Mouse (Mus musculus) ovary, postnatal 14 days (tissue): ENCODE measurements at regions not wholly inside any gene's neighbourhood (a gene's known extent, or its start where the extent isn't known, plus 50 kb on each side); places are given as distances from the start of the nearest gene placed in this dataset.
"Not testable (repeated sequence)": the region's sequence is repeated elsewhere in the genome, so short reads cannot be mapped to it uniquely, and the experiment has no call there.

ENCODE experiments used
- DNase-seq: peaks from one replicate; pipeline ENCODE4 v3.0.0; 2022; ENCODE audit warnings: low spot score

DNA sequence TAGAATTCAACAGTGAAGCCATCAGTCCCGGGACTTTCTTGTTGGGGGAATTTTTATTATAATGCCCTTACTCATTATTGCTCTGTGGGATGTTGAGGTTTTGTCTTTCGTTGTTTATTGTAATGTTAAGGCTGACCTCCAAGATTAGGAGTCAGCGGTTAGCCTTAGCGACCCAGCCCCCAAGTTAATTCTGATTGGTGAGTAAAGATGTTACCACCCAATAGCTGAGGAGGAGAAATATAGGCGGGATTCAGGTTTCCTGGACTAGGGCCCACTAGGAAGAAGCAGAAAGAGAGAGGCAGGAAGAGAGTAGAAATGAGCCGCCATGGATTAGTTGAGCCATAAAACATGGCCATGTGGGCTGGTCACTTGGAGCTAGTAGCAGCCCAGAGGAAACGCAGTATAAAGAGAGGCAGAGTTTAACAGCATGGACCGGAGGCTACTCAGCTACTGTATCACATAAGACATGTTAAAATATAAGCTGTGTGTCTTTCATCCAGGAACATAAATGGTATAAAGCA, 302.1 kb upstream of the Ercc4 start:
- DNase-seq, result no peak

- DNase-seq, result no peak
Observed at GRCm38 (mm10) chr16:12811088-12811487, 298.4 kb upstream of the Ercc4 start.

GRCm38 (mm10) chr16:12824646-12825045, 284.8 kb upstream of the Ercc4 start:
- no peak for DNase-seq

DNA sequence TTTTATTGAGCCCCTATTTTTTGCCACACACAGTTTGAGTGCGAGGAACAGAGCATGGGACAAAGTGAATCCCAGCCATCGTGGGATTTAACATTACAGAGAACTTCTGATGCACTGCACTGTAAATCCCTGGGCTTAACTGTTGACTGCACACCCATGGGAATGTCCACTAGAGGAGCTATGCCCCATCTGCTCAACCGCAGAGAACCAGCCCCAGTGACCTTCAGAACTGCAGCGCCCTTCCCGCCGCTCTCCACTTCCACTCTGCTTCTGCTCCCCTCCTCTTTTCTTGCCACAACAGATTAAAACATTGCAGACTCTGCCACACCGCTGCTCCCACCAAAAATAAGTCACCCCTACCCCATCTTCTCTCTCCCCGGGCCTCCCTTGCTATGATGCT, 283.3 kb upstream of the Ercc4 start:
- no peak for DNase-seq

- DNase-seq, result not testable (repeated sequence)
Observed at GRCm38 (mm10) chr16:12831308-12831707, 278.2 kb upstream of the Ercc4 start.

DNA sequence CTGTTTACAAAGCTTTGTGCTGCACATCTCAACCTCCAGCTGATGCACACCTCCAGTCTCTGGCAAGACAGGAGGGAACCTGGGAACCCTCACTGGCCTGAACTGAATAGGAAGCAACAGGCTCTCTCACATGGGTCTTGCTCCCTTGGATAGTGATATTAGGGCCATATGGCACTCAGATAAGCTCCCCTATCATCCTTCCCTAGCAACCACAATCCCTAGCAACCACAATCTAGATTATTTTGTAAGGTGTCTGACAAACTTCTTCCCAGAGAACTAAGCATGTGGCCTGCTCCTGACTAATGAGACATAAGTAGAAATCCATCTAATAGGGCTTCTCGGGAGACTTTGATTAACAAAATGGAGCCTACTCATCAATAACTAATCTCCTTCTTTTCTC, 253.1 kb upstream of the Ercc4 start:
- DNase-seq, result no peak

DNA sequence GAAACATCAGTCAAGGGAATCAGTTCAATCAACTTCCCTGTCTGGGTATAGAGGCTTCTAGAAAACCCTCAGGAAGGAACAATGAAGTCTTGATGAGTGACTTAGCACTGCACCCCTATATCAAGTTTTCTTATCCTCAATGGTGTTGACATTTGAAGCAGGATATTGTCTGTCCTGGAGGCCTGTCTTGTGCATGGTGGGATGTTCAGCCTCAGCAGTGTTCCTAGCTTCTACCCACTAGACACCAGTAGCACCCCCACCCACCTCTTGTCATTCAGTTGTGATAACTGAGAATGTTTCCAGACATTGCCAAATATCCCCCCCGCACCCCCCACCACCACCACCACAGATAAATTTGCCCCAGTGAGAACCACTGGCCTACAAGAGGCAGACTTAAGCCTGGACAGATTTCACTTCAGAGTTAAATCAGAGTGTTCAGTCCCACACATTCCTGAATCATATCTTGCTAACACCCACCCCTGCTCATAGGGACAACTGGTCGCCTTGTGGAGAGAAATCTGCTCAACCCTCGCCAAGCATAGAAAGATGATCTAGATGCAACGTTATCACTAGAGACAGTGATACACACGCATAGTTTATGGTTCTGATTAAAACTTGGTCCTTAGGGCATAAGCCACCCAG, 249.6 kb upstream of the Ercc4 start:
- DNase-seq, result no peak

GRCm38 (mm10) chr16:12862561-12862960, 246.9 kb upstream of the Ercc4 start:
- no peak for DNase-seq

GRCm38 (mm10) chr16:12878326-12878725, 231.2 kb upstream of the Ercc4 start:
- DNase-seq, result not testable (repeated sequence)

GRCm38 (mm10) chr16:12880011-12880410, 229.5 kb upstream of the Ercc4 start:
- no peak for DNase-seq

DNA sequence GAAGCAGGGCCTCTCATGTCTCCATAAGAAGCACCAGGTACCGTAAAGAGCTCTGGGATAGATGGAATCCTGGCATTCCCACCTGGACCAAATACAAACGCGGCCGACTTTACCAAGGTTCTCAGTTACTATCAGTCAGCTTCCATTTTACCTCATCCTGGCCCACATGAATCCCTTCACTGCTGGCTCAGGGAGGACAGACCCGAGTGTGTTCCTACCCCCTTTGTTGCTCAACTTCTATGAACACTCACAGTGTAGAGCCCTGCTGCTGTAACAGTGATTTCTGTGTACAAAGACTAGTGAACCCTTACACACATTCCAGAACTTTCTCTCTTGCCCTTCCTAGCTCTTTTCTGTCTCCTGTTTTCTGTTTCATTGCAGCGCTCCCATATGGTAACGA, 229.0 kb upstream of the Ercc4 start:
- no peak for DNase-seq

GRCm38 (mm10) chr16:12882690-12883089, 226.8 kb upstream of the Ercc4 start:
- DNase-seq, result no peak

DNA sequence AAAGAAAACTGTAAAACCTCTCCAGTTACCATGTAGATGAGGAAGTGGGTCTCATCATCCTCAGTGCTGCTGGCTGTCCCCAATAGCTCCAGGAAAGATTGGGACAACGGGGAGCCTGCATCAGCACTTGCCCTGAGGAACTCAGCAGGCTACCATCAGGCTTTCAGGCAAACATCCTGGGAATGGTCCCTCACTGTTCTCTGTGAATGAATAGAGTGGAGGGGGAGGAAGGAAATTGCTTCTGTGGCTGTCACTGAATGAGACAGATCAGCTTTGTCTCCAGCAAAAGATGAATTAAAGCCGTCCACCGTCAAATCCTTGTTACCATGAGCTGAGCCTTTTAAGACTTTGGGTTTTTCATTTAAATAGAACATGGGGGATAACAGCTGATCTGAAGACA, 224.9 kb upstream of the Ercc4 start:
- no peak for DNase-seq

- no peak for DNase-seq
Observed at GRCm38 (mm10) chr16:12886127-12886526, 223.4 kb upstream of the Ercc4 start.

GRCm38 (mm10) chr16:12887381-12887780, 222.1 kb upstream of the Ercc4 start:
- DNase-seq, result no peak

DNA sequence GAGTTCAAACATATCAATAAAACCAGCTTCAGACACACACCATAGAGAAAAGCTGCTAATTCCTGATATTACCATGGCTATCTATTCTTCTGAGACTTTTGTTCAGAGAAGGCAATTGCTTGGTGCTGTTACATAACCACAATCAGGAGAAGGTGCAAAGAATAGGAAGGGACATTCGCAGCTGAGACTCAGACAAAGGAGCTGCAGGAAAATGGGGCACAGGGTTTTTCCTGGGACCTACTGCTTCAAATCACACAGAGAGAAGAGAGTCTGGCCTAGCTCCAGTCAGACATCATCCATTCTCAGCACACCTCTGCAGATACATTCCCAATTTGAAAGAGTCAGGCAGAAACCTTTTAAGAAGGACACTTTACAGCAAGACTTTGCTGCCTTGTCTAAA, 219.4 kb upstream of the Ercc4 start:
- no peak for DNase-seq

DNA sequence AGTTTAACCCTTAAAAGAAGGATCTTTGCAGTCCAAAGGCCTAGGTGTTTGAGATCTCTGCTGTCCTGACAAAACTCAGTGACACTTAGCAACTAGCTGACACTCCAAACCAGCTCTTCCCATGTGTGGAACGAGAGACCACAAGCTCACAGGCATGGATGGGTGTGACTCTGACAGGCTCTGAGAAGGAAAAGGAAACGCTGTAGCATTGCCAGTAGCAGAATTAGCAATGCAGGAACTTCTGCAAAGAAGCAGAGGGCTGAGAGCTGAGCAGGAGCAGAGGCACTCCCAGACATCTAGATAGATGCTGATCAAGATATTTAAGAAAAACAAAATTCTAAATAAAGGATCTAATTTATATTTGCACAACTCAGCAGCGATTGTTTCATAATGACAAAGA, 218.9 kb upstream of the Ercc4 start:
- no peak for DNase-seq

DNA sequence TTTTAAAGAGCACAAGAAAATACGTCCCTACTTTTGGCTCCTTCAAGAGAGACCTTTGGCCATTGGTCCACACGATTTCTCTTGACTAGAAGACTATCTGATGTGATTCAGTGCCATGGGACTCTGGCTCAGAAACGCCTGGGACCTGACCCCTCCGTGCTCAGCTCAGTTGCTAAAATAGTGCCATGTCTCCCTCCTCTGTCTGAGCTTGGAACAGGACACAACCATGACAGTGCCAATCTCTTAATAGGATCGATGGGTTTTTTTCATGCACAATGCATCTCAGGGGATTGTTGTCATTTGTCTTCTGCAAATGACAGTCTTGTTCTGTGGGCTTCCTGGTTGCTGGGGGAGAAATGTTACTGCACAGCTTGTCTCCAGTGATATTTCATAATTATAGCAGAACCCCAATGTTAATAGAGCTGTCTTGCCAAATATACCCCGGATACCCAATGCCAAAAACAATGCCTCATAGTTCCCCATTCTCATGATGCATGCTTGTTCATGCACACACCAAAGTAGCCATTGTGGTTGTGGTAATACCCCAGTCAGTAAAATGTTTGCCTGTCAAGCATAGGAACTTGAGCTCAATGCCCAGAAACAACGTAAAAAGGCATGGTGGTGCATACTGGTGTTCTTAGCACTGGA, 216.7 kb upstream of the Ercc4 start:
- no peak for DNase-seq

- DNase-seq, result no peak
Observed at GRCm38 (mm10) chr16:12897267-12897666, 212.2 kb upstream of the Ercc4 start.

DNA sequence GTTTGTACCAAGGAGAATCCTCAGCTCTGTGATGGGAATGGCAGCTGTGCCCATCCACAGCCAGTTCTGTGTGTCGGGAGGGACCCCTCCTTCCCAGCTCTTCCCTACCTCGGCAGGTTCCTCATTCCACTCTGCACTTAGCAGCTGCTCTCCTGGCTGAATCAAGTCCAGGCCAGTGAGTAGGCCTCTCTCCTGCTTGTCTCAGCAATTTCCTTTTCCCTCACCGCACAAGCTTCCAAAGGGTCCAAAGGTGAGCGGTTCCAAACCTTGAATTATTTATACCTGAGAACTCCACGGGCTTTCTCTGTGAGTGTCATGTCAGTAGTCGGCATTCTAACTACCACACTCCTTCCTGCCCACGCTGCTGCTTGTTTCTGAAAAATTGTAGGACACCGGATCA, 208.8 kb upstream of the Ercc4 start:
- DNase-seq, result no peak

- no peak for DNase-seq
Observed at GRCm38 (mm10) chr16:12901096-12901995, 208.1 kb upstream of the Ercc4 start.

DNA sequence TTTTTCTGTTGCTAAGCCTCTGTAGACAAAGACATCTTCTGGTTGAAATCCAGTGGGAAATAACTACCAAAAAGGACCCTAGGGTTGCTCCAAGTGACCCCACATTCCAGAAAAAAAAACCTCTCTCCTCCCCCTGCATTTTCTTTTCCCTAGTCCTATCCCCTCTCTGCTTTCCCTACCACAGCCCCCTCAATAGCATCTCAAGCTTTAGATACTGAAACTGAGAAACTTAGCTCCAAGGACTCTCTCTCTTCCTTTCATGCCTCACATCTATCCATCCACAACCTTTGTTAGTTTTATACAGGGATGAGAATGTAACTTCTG, 207.5 kb upstream of the Ercc4 start:
- no peak for DNase-seq

DNA sequence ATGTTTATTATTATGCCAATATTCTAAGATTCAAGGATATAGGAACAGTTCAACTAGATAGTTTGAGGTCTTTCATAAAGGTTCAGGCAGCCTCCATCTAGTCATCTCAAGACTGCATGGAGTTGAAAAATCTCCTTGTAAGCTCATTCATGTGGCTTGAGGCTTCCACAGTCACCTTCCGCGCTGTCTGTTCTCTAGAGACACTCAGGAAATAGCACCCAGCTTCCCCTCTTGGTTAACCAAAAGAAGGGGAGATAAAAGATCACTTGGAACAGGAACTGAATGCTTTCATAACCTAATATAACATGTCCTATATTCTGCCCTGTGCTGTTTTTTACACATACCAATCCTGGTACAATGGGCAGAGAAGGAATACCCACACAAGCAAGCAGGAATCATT, 206.3 kb upstream of the Ercc4 start:
- no peak for DNase-seq
